Mouse (Mus musculus) bone marrow, adult 2 months (tissue): ENCODE measurements around the gene Naga.

Experiments used
- CTCF ChIP-seq: fragments of 200-500 bp; IDR thresholded peaks from 2 replicates; pipeline ENCODE4 v1.5.1; 2011; ENCODE audit warnings: low read length, control low read depth; ENCODE audit not compliant: control insufficient read depth, insufficient read depth
- POLR2A ChIP-seq: fragments of 200-500 bp; IDR thresholded peaks from 2 replicates; pipeline ENCODE4 v1.6.1; 2011; ENCODE audit warnings: low read depth, mild to moderate bottlenecking, control low read depth, low read length, borderline replicate concordance; ENCODE audit not compliant: control insufficient read depth

- no peak for TF ChIP-seq POLR2A
- TF ChIP-seq CTCF = no peak
Measured at GRCm38 (mm10) chr15:82344971-82345370, 6.2 kb upstream of the Naga start.
